Mouse (Mus musculus): ENCODE measurements around the gene Hcn1. TPM values are rescaled to one million over a fixed set of nuclear protein-coding genes. Genes with fewer than 3 reads are reported as not detected.

The Hcn1 gene
- polyA plus RNA-seq, 1 experiment from 2014 or later, result 0.29 TPM

DNA sequence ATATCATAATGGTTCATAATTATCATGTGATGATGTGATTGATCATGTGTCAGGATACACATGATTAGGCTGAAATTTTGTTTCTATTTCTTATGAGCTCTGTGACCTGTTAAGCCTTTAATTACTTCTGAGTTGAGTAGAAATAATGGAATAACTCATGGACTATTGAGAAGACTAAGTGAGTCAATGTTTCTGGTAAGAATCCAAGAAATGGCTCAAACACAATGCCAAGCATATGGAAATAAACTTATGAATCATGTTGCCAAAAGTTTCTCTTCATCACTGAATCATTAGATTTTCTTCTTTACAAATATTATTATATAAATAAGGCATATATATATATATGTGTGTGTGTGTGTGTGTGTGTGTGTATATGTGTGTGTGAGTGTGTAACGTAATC, 69.7 kb downstream of the Hcn1 start:
- 95% methylated on average over 1 of the region's 1 CpGs for WGBS
- DNase-seq (ENCODE audit: low spot score), result no peak
- H3K4me3 ChIP-seq (ENCODE audit: low read depth, low read length), result no peak overlapping the region
- ATAC-seq, result no peak
- H3K9me3 ChIP-seq (replicated peaks; ENCODE audit: control insufficient read depth, low read length), result no peaks in the 10 kb centered on the region
- H3K4me1 ChIP-seq (ENCODE audit: control insufficient read depth, insufficient read depth, low read length), result no peaks in the 10 kb centered on the region
- no peaks in the 10 kb centered on the region for H3K27me3 ChIP-seq (replicated peaks; ENCODE audit: control insufficient read depth, insufficient read depth, low read length)
- H3K27ac ChIP-seq (ENCODE audit: low read depth, low read length), result no peak overlapping the region
- H3K36me3 ChIP-seq (ENCODE audit: control insufficient read depth, insufficient read depth, low read length), result no peaks in the 10 kb centered on the region
- no peak overlapping the region for H3K4me2 ChIP-seq (ENCODE audit: low read length)
- H3K9ac ChIP-seq (ENCODE audit: low read length), result no peak overlapping the region

- Histone ChIP-seq H3K36me3 (ENCODE audit: control insufficient read depth, insufficient read depth, low read length) (no peaks in the 10 kb centered on the region), H3K4me1 (ENCODE audit: control insufficient read depth, insufficient read depth, low read length) (no peaks in the 10 kb centered on the region), H3K4me2 (ENCODE audit: low read length) (no peak overlapping the region), H3K4me3 (ENCODE audit: low read depth, low read length) (no peak overlapping the region), H3K27ac (ENCODE audit: low read depth, low read length) (no peak overlapping the region), H3K27me3 (replicated peaks; ENCODE audit: control insufficient read depth, insufficient read depth, low read length) (no peaks in the 10 kb centered on the region), H3K9ac (ENCODE audit: low read length) (no peak overlapping the region), H3K9me3 (replicated peaks; ENCODE audit: control insufficient read depth, low read length) (no peaks in the 10 kb centered on the region)
- WGBS, result 76% methylated on average over 5 of the region's 5 CpGs
- no peak for ATAC-seq
- DNase-seq (ENCODE audit: low spot score), result peak; percentile 14
These were observed 74.3 kb downstream of the Hcn1 start for GRCm38 (mm10) chr13:117676418-117676817.

DNA sequence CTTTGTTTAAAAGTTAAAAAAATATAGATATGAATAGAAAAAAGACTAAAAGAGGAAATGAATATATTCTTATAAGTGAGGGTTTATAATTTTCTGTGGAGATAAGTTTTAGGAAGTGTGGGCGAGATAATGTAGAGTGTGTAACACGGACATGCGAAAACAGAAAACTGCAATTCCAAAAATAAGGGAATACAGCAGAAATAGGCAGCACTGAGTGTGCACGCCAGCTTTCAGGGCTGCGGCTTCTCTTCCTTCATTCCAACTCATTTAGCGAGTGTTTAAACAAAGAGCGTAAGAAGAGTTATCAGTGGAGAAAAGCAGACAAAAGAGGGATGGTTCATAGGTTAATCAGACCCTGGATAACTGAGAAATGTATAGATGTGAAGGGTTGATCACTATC, 85.5 kb downstream of the Hcn1 start:
- Histone ChIP-seq H3K9me3 (replicated peaks; ENCODE audit: control insufficient read depth, low read length) (no peaks in the 10 kb centered on the region), H3K4me2 (ENCODE audit: low read length) (no peak overlapping the region), H3K36me3 (ENCODE audit: control insufficient read depth, insufficient read depth, low read length) (no peaks in the 10 kb centered on the region), H3K27me3 (replicated peaks; ENCODE audit: control insufficient read depth, insufficient read depth, low read length) (no peaks in the 10 kb centered on the region), H3K27ac (ENCODE audit: low read depth, low read length) (no peak overlapping the region), H3K4me3 (ENCODE audit: low read depth, low read length) (no peak overlapping the region), H3K4me1 (ENCODE audit: control insufficient read depth, insufficient read depth, low read length) (no peaks in the 10 kb centered on the region), H3K9ac (ENCODE audit: low read length) (no peak overlapping the region)
- WGBS, result 89% methylated on average over 7 of the region's 7 CpGs
- ATAC-seq, result no peak
- DNase-seq (ENCODE audit: low spot score), result no peak

DNA sequence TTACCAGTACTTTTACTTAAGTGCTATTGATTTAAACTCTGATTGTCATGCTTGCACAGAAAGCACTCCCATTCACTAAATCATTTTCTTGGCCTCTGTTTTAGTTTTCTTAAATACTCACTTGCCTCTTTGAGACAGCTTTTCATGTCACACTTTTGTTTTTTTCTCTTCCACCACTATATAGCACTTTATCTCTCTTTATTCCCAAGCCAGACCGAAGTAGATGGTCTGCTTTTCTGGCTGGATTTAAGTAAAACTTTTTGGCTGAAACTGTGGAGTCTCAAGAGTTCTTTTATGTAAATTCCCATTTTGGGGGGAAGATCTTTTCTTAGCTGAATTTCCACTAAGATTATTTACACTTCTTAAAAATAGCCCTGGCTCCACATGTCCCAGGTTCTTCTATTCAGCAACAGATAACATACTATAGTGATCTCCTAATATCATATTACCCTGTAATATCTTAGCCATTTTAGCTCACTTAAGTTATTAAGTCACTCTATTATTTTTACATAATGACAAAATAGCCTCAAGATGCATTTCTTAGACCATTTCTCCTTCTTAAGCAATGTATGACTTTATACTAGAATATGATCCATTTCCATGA, 92.7 kb downstream of the Hcn1 start:
- Histone ChIP-seq H3K27ac (ENCODE audit: low read depth, low read length) (no peak overlapping the region), H3K4me3 (ENCODE audit: low read depth, low read length) (no peak overlapping the region), H3K9ac (ENCODE audit: low read length) (no peak overlapping the region), H3K4me2 (ENCODE audit: low read length) (no peak overlapping the region), H3K9me3 (replicated peaks; ENCODE audit: control insufficient read depth, low read length) (no peaks in the 10 kb centered on the region), H3K27me3 (replicated peaks; ENCODE audit: control insufficient read depth, insufficient read depth, low read length) (no peaks in the 10 kb centered on the region), H3K4me1 (ENCODE audit: control insufficient read depth, insufficient read depth, low read length) (no peaks in the 10 kb centered on the region), H3K36me3 (ENCODE audit: control insufficient read depth, insufficient read depth, low read length) (no peaks in the 10 kb centered on the region)
- DNase-seq (ENCODE audit: low spot score) (no peak), ATAC-seq (no peak)
- 82% methylated on average over 1 of the region's 1 CpGs for WGBS

DNA sequence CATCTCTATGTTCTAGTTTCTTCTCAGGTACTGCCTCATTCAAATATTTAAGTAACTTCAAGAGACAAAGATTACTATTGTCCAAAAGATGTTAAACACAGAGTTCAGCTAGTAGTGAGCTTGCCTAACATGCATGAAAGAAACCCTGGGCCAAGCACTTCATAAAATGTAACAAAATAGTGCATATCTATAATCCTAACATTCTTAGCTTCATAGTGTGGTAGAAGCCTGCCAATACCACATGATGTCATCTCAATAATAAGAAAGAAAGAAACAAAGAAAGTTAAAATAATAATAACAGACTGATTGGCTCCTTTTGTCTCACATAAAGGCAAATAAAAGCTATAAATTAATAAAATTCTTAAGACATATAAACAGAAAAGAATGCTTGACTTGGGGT, 103.5 kb downstream of the Hcn1 start:
- H3K9me3 ChIP-seq (replicated peaks; ENCODE audit: control insufficient read depth, low read length), result no peaks in the 10 kb centered on the region
- ATAC-seq (no peak), DNase-seq (ENCODE audit: low spot score) (no peak)
- no peak overlapping the region for H3K4me3 ChIP-seq (ENCODE audit: low read depth, low read length)
- no peak overlapping the region for H3K9ac ChIP-seq (ENCODE audit: low read length)
- H3K27ac ChIP-seq (ENCODE audit: low read depth, low read length), result no peak overlapping the region
- no peaks in the 10 kb centered on the region for H3K27me3 ChIP-seq (replicated peaks; ENCODE audit: control insufficient read depth, insufficient read depth, low read length)
- no peaks in the 10 kb centered on the region for H3K36me3 ChIP-seq (ENCODE audit: control insufficient read depth, insufficient read depth, low read length)
- H3K4me1 ChIP-seq (ENCODE audit: control insufficient read depth, insufficient read depth, low read length), result no peaks in the 10 kb centered on the region
- no peak overlapping the region for H3K4me2 ChIP-seq (ENCODE audit: low read length)

DNA sequence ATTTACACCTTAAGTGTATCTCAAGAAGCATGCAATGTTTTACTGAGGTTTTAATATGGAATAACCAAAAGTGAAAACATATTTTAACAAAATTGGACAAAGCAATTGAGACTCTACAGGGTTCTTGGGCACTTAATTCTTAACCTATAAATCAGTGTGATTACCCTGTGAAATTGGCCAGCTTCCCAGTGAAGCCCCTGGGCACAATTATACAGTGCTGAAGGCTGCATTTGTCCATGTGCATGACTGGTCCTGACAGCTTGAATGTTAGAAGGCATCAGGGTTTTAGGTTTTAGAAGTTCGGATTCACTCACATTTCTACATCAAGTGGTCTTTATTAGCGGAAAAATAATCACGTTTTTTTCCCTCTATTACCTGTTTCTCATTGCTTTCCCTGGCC, 103.9 kb downstream of the Hcn1 start:
- Histone ChIP-seq H3K4me2 (ENCODE audit: low read length) (no peak overlapping the region), H3K36me3 (ENCODE audit: control insufficient read depth, insufficient read depth, low read length) (no peaks in the 10 kb centered on the region), H3K9me3 (replicated peaks; ENCODE audit: control insufficient read depth, low read length) (no peaks in the 10 kb centered on the region), H3K27ac (ENCODE audit: low read depth, low read length) (no peak overlapping the region), H3K4me1 (ENCODE audit: control insufficient read depth, insufficient read depth, low read length) (no peaks in the 10 kb centered on the region), H3K9ac (ENCODE audit: low read length) (no peak overlapping the region), H3K4me3 (ENCODE audit: low read depth, low read length) (no peak overlapping the region), H3K27me3 (replicated peaks; ENCODE audit: control insufficient read depth, insufficient read depth, low read length) (no peaks in the 10 kb centered on the region)
- DNase-seq (ENCODE audit: low spot score) (peak; percentile 33), ATAC-seq (no peak)
- WGBS, result 67% methylated on average over 3 of the region's 3 CpGs

DNA sequence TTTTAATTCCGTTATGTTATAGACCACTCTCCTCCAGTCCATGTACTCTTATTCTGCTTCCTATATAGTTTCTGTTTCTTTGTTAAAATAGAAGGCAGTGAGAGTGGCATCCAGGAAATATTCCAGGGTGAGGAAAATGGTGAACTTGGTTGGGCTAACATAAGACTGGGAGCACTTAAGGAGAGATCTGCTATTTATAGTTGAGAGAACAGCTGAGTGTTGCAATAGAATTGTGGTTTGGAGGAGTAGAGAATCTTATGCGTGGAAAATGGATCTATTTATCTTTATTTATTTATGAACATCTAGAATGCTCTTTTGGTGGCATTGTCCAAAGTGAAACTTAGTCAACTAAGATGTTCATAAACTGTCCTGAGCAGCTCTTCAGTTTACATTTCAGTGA, 104.4 kb downstream of the Hcn1 start:
- no peak for ATAC-seq

DNA sequence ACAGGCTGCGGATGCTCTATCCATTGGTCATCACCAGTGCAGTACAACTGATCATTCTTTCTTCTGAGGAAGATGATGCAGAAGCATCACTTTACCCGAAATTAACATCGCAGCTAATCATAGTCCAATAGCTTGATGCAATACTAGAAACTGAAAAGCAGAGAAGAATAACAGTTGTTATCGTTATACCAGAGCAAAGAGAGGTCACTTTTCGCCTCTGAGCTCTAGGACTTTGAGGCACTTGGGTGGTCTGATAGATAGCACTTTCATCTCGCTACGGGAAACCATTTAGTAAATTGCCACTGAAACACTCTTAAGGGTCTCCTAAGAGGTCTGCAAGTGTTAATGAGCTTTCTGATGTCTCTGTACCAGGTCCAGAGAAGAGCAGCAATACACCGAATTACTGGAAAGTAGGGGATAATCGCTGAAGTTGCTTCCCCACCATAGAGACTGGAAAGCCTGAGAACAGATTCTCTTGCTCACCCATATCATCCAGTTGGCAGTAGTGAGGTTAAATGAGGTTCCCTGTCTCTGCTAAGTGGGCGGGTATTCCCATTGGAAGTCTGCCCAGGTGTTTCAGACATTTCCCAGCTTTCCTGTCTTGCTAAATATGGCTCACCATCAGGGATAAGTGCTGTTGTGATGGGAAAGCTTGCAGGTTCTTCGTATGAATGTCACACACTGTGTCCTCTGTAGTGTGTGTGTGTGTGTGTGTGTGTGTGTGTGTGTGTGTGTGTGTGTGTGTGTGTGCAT, 105.0 kb downstream of the Hcn1 start:
- H3K36me3 ChIP-seq (ENCODE audit: control insufficient read depth, insufficient read depth, low read length), result no peaks in the 10 kb centered on the region
- H3K4me1 ChIP-seq (ENCODE audit: control insufficient read depth, insufficient read depth, low read length), result no peaks in the 10 kb centered on the region
- DNase-seq (ENCODE audit: low spot score), result peak; percentile 30
- H3K4me3 ChIP-seq (ENCODE audit: low read depth, low read length), result no peak overlapping the region
- 80% methylated on average over 11 of the region's 11 CpGs for WGBS
- no peak overlapping the region for H3K9ac ChIP-seq (ENCODE audit: low read length)
- no peaks in the 10 kb centered on the region for H3K9me3 ChIP-seq (replicated peaks; ENCODE audit: control insufficient read depth, low read length)
- peak; percentile 48; the same call in 1 of the 2 replicates for ATAC-seq
- no peaks in the 10 kb centered on the region for H3K27me3 ChIP-seq (replicated peaks; ENCODE audit: control insufficient read depth, insufficient read depth, low read length)
- H3K27ac ChIP-seq (ENCODE audit: low read depth, low read length), result no peak overlapping the region
- H3K4me2 ChIP-seq (ENCODE audit: low read length), result no peak overlapping the region

More for the DNA sequence above, 104.4 kb downstream of the Hcn1 start:
- Histone ChIP-seq H3K9ac (ENCODE audit: low read length) (no peak overlapping the region), H3K27ac (ENCODE audit: low read depth, low read length) (no peak overlapping the region), H3K27me3 (replicated peaks; ENCODE audit: control insufficient read depth, insufficient read depth, low read length) (no peaks in the 10 kb centered on the region), H3K36me3 (ENCODE audit: control insufficient read depth, insufficient read depth, low read length) (no peaks in the 10 kb centered on the region), H3K4me1 (ENCODE audit: control insufficient read depth, insufficient read depth, low read length) (no peaks in the 10 kb centered on the region), H3K4me3 (ENCODE audit: low read depth, low read length) (no peak overlapping the region), H3K4me2 (ENCODE audit: low read length) (no peak overlapping the region), H3K9me3 (replicated peaks; ENCODE audit: control insufficient read depth, low read length) (no peaks in the 10 kb centered on the region)
- no peak for DNase-seq (ENCODE audit: low spot score)
- WGBS, result 89% methylated on average over 2 of the region's 2 CpGs

DNA sequence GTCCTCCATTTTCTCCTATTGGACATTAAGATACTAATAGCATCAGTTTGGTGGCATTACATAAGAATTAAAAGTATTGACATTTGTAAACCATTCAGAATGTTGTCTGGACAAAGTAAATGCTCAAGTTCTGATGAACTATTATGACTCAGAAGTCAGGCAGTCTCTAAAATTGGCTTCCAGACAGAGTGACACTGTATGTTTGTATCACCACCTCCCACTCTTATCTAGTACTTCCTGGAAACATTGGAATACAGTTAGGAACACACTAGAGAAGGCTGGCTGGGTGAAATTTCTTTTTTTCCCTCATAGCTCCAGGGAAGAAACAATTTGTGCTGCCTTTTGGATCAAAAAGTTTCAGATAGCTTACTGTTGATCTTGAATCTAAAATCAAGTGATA, 108.7 kb downstream of the Hcn1 start:
- Histone ChIP-seq H3K4me1 (ENCODE audit: control insufficient read depth, insufficient read depth, low read length) (no peaks in the 10 kb centered on the region), H3K9me3 (replicated peaks; ENCODE audit: control insufficient read depth, low read length) (no peaks in the 10 kb centered on the region), H3K36me3 (ENCODE audit: control insufficient read depth, insufficient read depth, low read length) (no peaks in the 10 kb centered on the region), H3K4me3 (ENCODE audit: low read depth, low read length) (no peak overlapping the region), H3K4me2 (ENCODE audit: low read length) (no peak overlapping the region), H3K27me3 (replicated peaks; ENCODE audit: control insufficient read depth, insufficient read depth, low read length) (no peaks in the 10 kb centered on the region), H3K9ac (ENCODE audit: low read length) (no peak overlapping the region), H3K27ac (ENCODE audit: low read depth, low read length) (no peak overlapping the region)
- ATAC-seq (no peak), DNase-seq (ENCODE audit: low spot score) (no peak)
